Mouse (Mus musculus) thymus, adult 2 months (tissue): ENCODE measurements around the gene Rbfox3. TPM values are rescaled to one million over a fixed set of nuclear protein-coding genes. Genes with fewer than 3 reads are reported as not detected.

Experiments
- DNase-seq: peaks from one replicate; pipeline ENCODE4 v3.0.0; 2021
- H3K27ac ChIP-seq: fragments of 200-500 bp; 2 replicates; pipeline ENCODE4 v1.5.1; 2012; ENCODE audit warnings: low read length, control low read depth; ENCODE audit not compliant: control insufficient read depth, insufficient read depth
- H3K27me3 ChIP-seq: fragments of 200-500 bp; 2 replicates; pipeline ENCODE4 v1.6.1; 2012; ENCODE audit warnings: mild to moderate bottlenecking, low read length, moderate library complexity, mixed read lengths; ENCODE audit not compliant: control insufficient read depth, insufficient read depth
- H3K36me3 ChIP-seq: fragments of 200-500 bp; 2 replicates; pipeline ENCODE4 v1.6.1; 2012; ENCODE audit warnings: mild to moderate bottlenecking, low read length, moderate library complexity; ENCODE audit not compliant: control insufficient read depth, insufficient read depth
- H3K4me1 ChIP-seq: fragments of 200-500 bp; replicated peaks from 2 replicates; pipeline ENCODE4 v1.6.1; 2012; ENCODE audit warnings: low read length; ENCODE audit not compliant: control insufficient read depth, insufficient read depth
- H3K4me3 ChIP-seq: fragments of 200-500 bp; 2 replicates; pipeline ENCODE4 v1.5.1; 2012; ENCODE audit warnings: mild to moderate bottlenecking, low read length, control low read depth, moderate library complexity; ENCODE audit not compliant: control insufficient read depth, insufficient read depth
- CTCF ChIP-seq: fragments of 200-500 bp; IDR thresholded peaks from 2 replicates; pipeline ENCODE4 v1.5.1; 2012; ENCODE audit warnings: mild to moderate bottlenecking, control low read depth, low read length, moderate library complexity, borderline replicate concordance; ENCODE audit not compliant: control insufficient read depth, poor library complexity, insufficient read depth; ENCODE audit errors: extremely low read depth
- POLR2A ChIP-seq: fragments of 200-500 bp; IDR thresholded peaks from 2 replicates; pipeline ENCODE4 v1.6.1; 2012; ENCODE audit warnings: mild to moderate bottlenecking, low read length, control low read depth, moderate library complexity; ENCODE audit not compliant: control insufficient read depth, poor library complexity, insufficient read depth; ENCODE audit errors: extremely low read depth
- WGBS: fragments of 180-500 bp; shearing (Covaris S2); methylation state at CpG from one replicate; pipeline ENCODE4 v1.1.7; 2018; 5-methylcytosine and 5-hydroxymethylcytosine counted together
- polyA plus RNA-seq: library from polyadenylated mRNA; depleted of rRNA; stranded (reverse); fragments of >200 nt; gene quantifications from 2 replicates; pipeline ENCODE4 v1.2.3, GENCODE M21; 2012

Rbfox3 gene
- polyA plus RNA-seq, 1 experiment = 0.50 TPM

- WGBS = 79% methylated on average over 10 of the region's 10 CpGs
- Histone ChIP-seq H3K4me1 (no peaks in the 10 kb centered on the region), H3K27me3 (no peaks in the 10 kb centered on the region), H3K4me3 (no peak overlapping the region), H3K27ac (no peak overlapping the region), H3K36me3 (no peaks in the 10 kb centered on the region)
- no peak for TF ChIP-seq POLR2A
- no peak for TF ChIP-seq CTCF
- DNase-seq = no peak
Observed at GRCm38 (mm10) chr11:118832793-118833481, 78.5 kb downstream of the Rbfox3 start.

- 59% methylated on average over 7 of the region's 7 CpGs for WGBS
- no peaks in the 10 kb centered on the region for H3K27me3 ChIP-seq
- no peaks in the 10 kb centered on the region for H3K36me3 ChIP-seq
- no peak for DNase-seq
- no peak for TF ChIP-seq CTCF
- no peak for TF ChIP-seq POLR2A
- H3K27ac ChIP-seq = no peak overlapping the region
- H3K4me3 ChIP-seq = no peak overlapping the region
- H3K4me1 ChIP-seq = no peaks in the 10 kb centered on the region
Observed at GRCm38 (mm10) chr11:118831730-118832129, 79.7 kb downstream of the Rbfox3 start.

- no peaks in the 10 kb centered on the region for H3K27me3 ChIP-seq
- H3K4me3 ChIP-seq = no peak overlapping the region
- no peaks in the 10 kb centered on the region for H3K36me3 ChIP-seq
- H3K27ac ChIP-seq = no peak overlapping the region
- TF ChIP-seq CTCF (no peak), POLR2A (no peak)
- DNase-seq = no peak
- WGBS = 79% methylated on average over 25 of the region's 25 CpGs
- H3K4me1 ChIP-seq = no peaks in the 10 kb centered on the region
Observed at GRCm38 (mm10) chr11:118825280-118826094, 85.9 kb downstream of the Rbfox3 start.

GRCm38 (mm10) chr11:118821353-118821752, 90.0 kb downstream of the Rbfox3 start:
- H3K4me3 ChIP-seq = no peak overlapping the region
- no peak for DNase-seq
- no peak overlapping the region for H3K27ac ChIP-seq
- no peak for TF ChIP-seq CTCF
- TF ChIP-seq POLR2A = no peak
- no peaks in the 10 kb centered on the region for H3K36me3 ChIP-seq
- no peaks in the 10 kb centered on the region for H3K4me1 ChIP-seq
- WGBS = 62% methylated on average over 2 of the region's 2 CpGs
- no peaks in the 10 kb centered on the region for H3K27me3 ChIP-seq

- no peak for DNase-seq
- H3K36me3 ChIP-seq = no peaks in the 10 kb centered on the region
- H3K27me3 ChIP-seq = no peaks in the 10 kb centered on the region
- WGBS = 91% methylated on average over 8 of the region's 8 CpGs
- H3K27ac ChIP-seq = no peak overlapping the region
- no peak for TF ChIP-seq POLR2A
- no peak for TF ChIP-seq CTCF
- H3K4me1 ChIP-seq = no peaks in the 10 kb centered on the region
- no peak overlapping the region for H3K4me3 ChIP-seq
Observed at GRCm38 (mm10) chr11:118818528-118818927, 92.9 kb downstream of the Rbfox3 start.

- Histone ChIP-seq H3K27me3 (no peaks in the 10 kb centered on the region), H3K27ac (no peak overlapping the region), H3K4me1 (no peaks in the 10 kb centered on the region), H3K4me3 (no peak overlapping the region), H3K36me3 (no peaks in the 10 kb centered on the region)
- DNase-seq = no peak
- no peak for TF ChIP-seq POLR2A
- TF ChIP-seq CTCF = no peak
- WGBS = 81% methylated on average over 5 of the region's 5 CpGs
Observed at GRCm38 (mm10) chr11:118815118-118815517, 96.3 kb downstream of the Rbfox3 start.
